Mouse (Mus musculus) cerebellum, postnatal 36 days (tissue): ENCODE measurements at regions not wholly inside any gene's neighbourhood (a gene's known extent, or its start where the extent isn't known, plus 50 kb on each side); places are given as distances from the start of the nearest gene placed in this dataset.
"Not testable (repeated sequence)": the region's sequence is repeated elsewhere in the genome, so short reads cannot be mapped to it uniquely, and the experiment has no call there.

Source experiments
- DNase-seq, 2 experiments: peaks; one replicate each; pipeline ENCODE4 v3.0.0; 2021 to 2022; ENCODE audit warnings: mixed read lengths in 2 of 2

DNA sequence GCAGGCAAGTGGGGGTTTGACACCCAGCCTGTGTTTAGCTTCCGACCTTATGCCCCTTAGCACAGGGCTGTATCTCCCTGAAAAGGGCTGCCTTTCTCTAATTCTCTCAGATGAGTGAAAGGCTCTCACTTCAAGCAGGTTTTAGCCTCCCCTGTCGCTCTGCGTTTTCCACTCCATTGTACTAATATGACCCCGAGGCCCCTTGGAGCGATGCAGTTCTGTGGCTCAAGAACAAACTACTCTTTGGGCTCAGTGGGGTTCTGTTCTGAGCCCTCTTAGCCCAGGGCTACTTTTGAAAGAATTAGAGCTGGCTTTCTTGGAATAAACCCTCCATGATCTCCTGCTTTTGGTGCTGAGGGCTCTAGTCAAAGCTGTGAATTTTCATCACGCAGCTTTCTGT lies 53.4 kb upstream of the Castor2 start:
- DNase-seq: no peak

- not testable (repeated sequence) for DNase-seq
Measured at GRCm38 (mm10) chr5:134042938-134043337, 56.6 kb upstream of the Castor2 start.

GRCm38 (mm10) chr5:134027316-134027966 lies 72.1 kb upstream of the Castor2 start:
- DNase-seq: peak; percentile 53 to 55

GRCm38 (mm10) chr5:134019651-134020432 lies 79.7 kb upstream of the Castor2 start:
- DNase-seq: no peak

GRCm38 (mm10) chr5:134014257-134015163 lies 85.0 kb upstream of the Castor2 start:
- peak; percentile 23 to 34 for DNase-seq

- DNase-seq: no peak
Measured at GRCm38 (mm10) chr5:134013206-134013605, 86.3 kb upstream of the Castor2 start.

DNA sequence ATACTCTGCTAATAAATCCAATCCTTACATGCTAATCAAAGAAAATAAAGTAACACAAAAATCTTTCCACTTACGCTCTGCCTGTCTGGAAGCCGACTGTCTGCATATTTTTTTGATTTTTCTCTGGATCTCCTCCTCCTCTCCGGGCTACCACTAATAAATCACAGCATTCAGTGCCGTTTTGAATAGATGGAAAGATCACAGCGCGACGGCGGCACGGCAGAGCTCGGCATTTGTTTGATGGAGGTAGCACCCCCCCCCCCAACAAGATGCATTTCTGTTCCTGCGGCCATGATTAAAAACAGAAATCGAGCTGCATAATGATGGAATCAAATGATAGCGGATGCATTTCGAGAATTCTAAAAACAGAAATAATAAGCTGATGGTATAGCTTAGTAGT lies 89.7 kb upstream of the Castor2 start:
- no peak for DNase-seq

GRCm38 (mm10) chr5:134007127-134007771 lies 92.3 kb upstream of the Castor2 start:
- DNase-seq: peak in 1 of 2 experiments; percentile 23

DNA sequence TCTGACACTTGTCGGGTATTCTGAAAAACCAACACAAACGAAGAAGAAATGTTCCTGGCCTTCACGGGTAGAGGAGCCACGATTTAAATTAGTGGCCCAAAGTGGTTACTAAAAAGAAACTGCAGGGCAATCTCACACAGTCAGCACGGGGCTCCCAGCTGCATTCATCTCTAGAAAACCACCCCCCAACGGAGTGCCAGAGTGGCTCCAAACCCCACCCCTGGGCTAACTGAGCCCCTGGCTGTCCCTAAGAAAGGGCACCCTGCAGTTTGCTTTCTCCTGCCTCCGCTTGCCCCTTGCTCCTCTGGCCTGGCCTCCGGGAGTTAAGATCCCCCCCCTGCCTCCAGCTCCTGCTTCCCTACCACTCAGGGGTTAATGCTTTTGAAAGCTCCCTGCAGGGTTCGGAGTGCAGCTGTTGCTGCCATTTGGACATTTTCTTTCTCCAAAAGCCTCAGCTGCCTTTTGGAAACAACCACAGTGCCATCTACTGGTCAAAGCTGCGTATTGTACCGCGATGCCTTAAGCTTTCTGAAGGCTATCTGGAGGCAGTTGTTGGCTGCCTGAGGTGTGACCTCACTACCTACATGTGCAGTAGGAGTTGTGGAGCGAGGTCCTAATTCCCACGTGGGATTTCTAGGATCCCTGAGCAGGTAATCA lies 92.9 kb upstream of the Castor2 start:
- peak; percentile 89 to 96 for DNase-seq

- peak in 1 of 2 experiments; percentile 28 for DNase-seq
Measured at GRCm38 (mm10) chr5:134006001-134006400, 93.5 kb upstream of the Castor2 start.

GRCm38 (mm10) chr5:134000100-134000499 lies 99.4 kb upstream of the Castor2 start:
- DNase-seq: no peak

GRCm38 (mm10) chr5:133999698-134000097 lies 99.8 kb upstream of the Castor2 start:
- DNase-seq: peak; percentile 18 to 29

DNA sequence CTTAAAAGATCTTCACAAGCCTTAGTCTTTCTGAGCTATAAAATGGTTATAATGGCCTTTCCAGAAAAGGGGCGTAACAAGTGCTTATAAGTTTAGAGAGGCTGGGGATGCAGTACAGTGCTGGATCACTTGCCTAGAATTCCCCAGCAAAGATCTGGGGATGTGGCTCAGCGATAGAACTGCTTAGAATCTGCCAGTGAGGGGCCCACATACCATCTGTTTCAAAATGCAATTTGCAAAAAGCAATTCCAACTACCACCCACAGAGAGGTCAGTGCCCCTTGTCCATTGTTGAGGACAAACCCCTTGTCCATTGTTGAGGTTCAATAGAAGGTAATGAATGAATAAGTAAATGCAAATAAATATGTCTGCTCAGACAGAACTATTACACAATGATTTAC lies 107.5 kb upstream of the Castor2 start:
- no peak for DNase-seq

DNA sequence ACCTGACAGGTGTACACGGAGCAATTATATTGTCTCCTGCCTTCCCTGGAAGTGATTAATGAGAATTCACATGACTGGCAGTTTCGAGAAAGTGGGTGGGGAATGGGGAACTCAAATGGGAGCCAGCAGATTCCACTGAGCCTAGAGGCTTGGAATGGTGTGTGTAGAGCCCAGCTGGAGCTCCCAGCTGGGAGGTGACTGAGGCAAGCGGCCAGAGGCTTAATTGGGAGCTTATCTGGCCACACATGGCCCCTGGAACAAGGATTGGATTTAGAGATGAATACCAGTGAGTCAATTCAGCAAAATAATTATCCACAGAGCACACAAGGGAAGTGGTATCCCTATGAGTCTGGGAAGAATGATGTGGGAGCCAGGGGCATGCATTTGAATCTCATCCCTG lies 108.0 kb upstream of the Castor2 start:
- DNase-seq: no peak

DNA sequence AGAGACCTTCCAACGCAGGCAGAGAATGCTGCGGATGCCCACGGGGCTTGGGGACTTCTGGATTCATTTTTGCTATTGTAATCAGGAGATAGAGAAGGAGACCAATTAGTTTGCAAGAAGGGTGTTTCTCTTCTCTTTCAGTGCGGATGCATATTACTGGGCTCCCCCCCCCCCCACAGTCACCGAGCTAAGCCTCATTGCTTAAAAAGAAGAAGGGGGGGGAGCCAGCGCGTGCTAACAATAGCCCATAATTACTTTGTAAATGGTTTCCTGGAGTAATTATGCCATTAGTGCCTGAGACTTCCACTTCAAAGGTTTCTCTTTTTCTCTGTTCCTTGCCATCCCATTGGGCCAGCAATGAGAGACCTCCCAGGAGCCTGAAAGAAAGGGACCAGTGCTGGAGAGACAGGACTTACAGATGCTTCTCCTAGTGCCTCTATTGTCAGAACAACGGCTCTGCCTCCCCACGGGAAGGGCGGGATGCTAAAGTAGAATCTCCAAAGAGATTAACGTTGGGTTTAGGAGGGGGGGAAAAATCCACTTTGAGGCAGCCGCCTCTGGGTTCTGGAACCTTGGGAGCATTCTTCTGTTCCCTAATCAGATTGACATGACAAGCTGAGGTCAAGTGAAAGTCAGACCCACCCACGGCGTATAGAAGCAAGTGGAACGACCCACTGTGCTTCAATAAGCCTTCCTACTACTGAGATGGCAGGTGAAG lies 116.1 kb upstream of the Castor2 start:
- no peak for DNase-seq

DNA sequence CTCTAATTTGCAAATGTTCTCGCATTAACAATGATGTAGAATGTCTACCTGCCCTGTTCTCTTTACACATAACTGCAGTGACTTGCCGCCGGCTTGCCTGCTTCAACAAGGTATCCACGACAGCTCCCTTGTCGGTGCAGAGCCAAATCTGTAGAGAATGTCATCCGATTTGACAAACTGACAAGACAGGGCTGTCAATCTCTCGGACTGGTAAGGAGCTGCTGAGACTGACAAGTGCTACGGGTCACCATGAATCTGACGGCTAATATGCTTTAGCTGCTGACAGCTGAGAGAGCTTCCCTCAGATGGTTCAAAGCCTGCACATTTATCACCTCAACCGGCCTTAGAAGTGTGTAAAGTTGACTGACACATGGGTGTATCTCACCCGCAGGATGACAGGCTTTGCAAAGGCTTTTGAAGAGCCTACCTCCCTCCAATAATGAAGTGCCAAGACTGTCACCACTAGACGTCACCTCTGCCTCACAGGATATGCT lies 129.0 kb upstream of the Castor2 start:
- DNase-seq: no peak

GRCm38 (mm10) chr5:133963301-133963700 lies 136.2 kb upstream of the Castor2 start:
- peak; percentile 23 to 26 for DNase-seq

DNA sequence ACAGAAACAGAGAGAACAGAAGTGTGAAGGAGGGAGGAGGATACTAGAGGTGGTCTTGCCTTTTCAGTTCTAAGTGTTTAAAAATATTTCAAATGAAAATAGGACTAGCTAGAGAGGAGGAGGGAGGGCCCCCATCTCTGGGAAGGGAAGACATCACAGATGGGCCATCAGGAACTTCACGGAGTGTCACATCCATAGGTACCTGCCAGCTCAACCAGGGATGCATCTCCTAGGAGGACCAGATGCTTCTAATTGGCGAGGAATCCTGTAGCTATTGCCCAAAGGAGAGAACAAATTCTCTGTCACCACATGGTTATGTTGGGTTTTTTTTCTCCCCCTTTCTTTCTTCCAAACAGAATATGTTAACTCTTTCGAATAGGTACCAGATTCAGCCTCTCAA lies 158.7 kb upstream of the Castor2 start:
- peak; percentile 79 to 81 for DNase-seq

DNA sequence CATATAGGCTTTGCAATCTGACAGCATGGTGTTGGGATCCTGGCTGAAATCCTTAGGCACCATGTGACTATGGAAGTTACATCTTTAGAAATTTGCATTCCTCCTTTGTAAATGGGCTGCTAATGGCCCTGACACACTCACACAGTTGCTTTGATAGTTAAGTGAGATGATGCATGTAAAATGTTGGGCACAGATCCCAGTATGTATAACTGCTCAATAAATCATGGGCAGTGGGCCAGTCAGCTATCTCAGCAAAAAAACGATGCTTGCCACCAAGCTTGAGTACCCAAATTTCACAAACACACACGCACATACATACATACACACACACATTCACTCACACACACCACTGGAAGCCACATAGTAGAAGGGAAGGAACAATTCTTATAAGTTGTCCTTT lies 159.5 kb upstream of the Castor2 start:
- peak; percentile 14 to 46 for DNase-seq

DNA sequence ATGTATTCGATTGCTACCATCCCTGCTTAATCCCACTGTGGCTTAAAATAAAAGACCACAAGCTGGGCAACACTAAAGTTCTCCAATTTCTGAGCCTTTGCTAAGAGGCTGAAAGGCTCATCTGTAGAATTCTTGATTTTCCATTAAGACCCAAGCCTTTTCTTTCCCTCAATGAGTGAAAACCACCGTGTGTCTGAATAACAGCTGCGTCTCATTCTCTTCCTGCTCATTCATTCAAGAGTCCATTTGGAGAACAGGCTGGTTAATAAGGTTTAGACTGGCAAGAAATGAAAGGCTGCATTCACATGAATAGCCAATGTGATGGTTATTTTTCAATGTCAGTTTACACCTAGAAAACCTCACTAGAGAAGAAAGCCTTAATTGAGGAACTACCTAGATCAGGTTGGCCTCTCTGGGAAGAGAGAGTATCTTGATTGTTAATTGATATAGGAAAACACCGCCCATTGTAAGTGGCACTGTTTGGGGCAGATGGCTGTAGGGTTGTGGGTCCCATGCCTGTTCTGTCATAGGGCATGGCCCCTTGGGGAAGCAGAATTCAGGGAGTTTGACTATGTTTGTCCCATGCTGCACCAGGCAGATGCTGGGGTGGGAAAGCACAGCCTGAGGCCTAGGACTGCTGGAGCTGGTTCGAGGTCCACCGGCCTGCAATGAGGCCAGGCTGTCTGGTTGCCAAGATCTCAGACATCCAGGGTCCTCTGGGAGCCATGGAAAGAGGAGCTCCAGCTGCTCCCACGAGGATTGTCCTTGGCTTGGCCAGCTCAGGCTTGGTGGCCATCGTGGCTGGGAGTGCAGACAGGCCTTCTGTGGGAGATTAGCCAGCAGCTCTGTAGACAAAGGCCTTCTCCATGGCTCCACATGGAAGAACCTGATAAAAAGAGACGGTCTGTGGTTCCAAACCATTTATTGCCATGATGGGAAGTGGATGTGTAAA lies 161.3 kb upstream of the Castor2 start:
- DNase-seq: no peak
